Mouse (Mus musculus): ENCODE measurements at regions not wholly inside any gene's neighbourhood (a gene's known extent, or its start where the extent isn't known, plus 50 kb on each side); places are given as distances from the start of the nearest gene placed in this dataset.
A peak's percentile ranks its signal among the peaks of the same experiment; 100 is the strongest.

DNA sequence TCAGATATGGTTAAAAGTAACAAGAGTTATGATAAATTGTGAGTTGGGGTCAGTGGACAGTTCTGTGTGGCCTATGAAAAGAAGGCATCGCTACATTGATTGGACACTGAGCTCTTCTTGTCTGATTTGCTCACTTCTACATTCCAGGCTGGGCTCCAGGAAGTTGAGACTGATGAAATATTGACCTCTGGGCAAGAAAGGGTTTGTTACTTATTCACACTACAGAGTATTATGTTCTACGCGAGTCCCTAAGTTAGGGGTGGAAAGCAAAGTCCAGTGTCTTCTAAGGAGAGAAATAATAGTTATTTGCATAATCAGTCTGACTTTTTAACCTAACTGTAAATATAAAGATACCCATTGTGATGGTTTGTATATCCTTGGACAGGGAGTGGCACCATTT lies 397.0 kb upstream of the Ubash3b start:
- H3K4me2 ChIP-seq (replicated peaks): no peak overlapping the region
- no peaks in the 10 kb centered on the region for H3K36me3 ChIP-seq (replicated peaks; ENCODE audit: control insufficient read depth, insufficient read depth)
- 96% methylated on average over 3 of the region's 3 CpGs for WGBS
- no peak overlapping the region for H3K27ac ChIP-seq
- no peak overlapping the region for H3K9ac ChIP-seq
- H3K9me3 ChIP-seq (ENCODE audit: control insufficient read depth, low read length): no peaks in the 10 kb centered on the region
- DNase-seq (ENCODE audit: low spot score) (no peak), ATAC-seq (ENCODE audit: low FRiP score) (no peak)
- H3K4me1 ChIP-seq (replicated peaks; ENCODE audit: control insufficient read depth, insufficient read depth, low read length): 0 out of 2 replicates have a peak, but pooled peaks cover 3% of the 10 kb centered on the region
- H3K4me3 ChIP-seq (replicated peaks; ENCODE audit: low read length): no peak overlapping the region
- no peaks in the 10 kb centered on the region for H3K27me3 ChIP-seq (ENCODE audit: control insufficient read depth, insufficient read depth, low read length)

DNA sequence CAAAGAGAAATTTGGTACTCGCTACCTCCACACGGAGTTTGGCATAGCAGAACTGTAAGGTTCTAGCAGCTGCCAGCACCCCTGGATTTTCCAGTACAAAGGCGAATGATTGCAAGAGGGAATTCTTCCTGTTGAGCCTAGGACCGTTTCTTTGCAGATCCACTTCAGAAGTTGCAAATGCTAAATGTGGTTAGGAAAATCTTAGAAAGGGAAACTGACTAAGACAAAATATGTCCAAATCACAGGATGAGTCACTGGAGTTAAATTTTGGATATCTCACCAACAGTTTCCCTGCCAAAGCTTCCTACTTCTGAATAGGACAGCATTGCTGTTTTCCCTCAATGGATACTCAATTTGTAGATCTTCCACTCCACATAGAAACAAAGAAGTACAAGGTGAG lies 395.4 kb upstream of the Ubash3b start:
- ATAC-seq (ENCODE audit: low FRiP score) (no peak), DNase-seq (ENCODE audit: low spot score) (no peak)
- Histone ChIP-seq H3K4me2 (replicated peaks) (no peak overlapping the region), H3K27me3 (ENCODE audit: control insufficient read depth, insufficient read depth, low read length) (no peaks in the 10 kb centered on the region), H3K27ac (no peak overlapping the region), H3K36me3 (replicated peaks; ENCODE audit: control insufficient read depth, insufficient read depth) (no peaks in the 10 kb centered on the region), H3K4me1 (replicated peaks; ENCODE audit: control insufficient read depth, insufficient read depth, low read length) (0 out of 2 replicates have a peak, but pooled peaks cover 3% of the 10 kb centered on the region), H3K9ac (no peak overlapping the region), H3K9me3 (ENCODE audit: control insufficient read depth, low read length) (no peaks in the 10 kb centered on the region), H3K4me3 (replicated peaks; ENCODE audit: low read length) (no peak overlapping the region)
- 95% methylated on average over 4 of the region's 4 CpGs for WGBS

DNA sequence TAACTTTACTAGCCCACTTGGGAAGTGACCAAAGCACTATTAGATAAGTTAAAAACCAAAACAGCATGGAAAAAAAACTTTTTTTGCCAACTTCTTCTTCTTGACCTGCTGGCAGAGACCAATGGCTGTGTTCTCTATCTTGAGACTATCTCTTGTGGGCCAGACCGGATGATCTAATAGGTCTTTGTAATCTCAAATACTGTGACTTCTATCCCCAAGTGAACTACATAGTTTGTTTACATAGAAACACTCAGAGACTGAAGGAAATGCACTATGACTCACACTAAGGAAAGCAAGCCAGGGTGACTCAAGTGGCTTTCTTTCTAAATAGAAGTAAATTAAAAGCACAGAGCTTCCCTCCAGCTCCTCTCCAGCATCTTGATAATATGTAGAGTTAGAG lies 384.3 kb upstream of the Ubash3b start:
- Histone ChIP-seq H3K27me3 (ENCODE audit: control insufficient read depth, insufficient read depth, low read length) (no peaks in the 10 kb centered on the region), H3K36me3 (replicated peaks; ENCODE audit: control insufficient read depth, insufficient read depth) (no peaks in the 10 kb centered on the region), H3K4me3 (replicated peaks; ENCODE audit: low read length) (no peak overlapping the region), H3K27ac (no peak overlapping the region), H3K4me2 (replicated peaks) (no peak overlapping the region), H3K9ac (no peak overlapping the region), H3K4me1 (replicated peaks; ENCODE audit: control insufficient read depth, insufficient read depth, low read length) (peaks cover 7% of the 10 kb centered on the region; the same call in 1 of the 2 replicates), H3K9me3 (ENCODE audit: control insufficient read depth, low read length) (no peaks in the 10 kb centered on the region)
- DNase-seq (ENCODE audit: low spot score) (no peak), ATAC-seq (ENCODE audit: low FRiP score) (no peak)
- 76% methylated on average over 1 of the region's 1 CpGs for WGBS

DNA sequence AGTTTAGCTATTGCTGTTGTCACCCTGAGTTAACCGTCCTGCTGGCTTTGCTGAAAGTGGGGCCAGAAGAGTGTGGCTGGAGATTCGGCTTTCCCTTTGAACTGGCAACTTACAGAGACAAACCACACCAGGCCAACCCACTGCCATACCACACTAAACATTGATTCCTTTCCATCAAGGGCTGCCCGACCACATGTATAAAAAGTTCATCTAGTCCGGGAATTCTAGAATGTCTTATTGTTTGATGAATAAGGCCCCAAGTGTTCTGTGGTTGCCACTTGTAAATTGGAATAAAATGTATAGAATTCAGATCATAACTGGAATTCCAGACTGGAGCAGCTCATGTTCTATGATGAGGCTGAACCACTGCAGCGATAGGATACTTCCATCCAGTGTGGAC lies 381.0 kb upstream of the Ubash3b start:
- WGBS: 86% methylated on average over 5 of the region's 5 CpGs
- no peaks in the 10 kb centered on the region for H3K9me3 ChIP-seq (ENCODE audit: control insufficient read depth, low read length)
- H3K4me2 ChIP-seq (replicated peaks): no peak overlapping the region
- no peak overlapping the region for H3K27ac ChIP-seq
- ATAC-seq (ENCODE audit: low FRiP score) (no peak), DNase-seq (ENCODE audit: low spot score) (no peak)
- H3K4me1 ChIP-seq (replicated peaks; ENCODE audit: control insufficient read depth, insufficient read depth, low read length): peaks cover 7% of the 10 kb centered on the region; the same call in 1 of the 2 replicates
- H3K36me3 ChIP-seq (replicated peaks; ENCODE audit: control insufficient read depth, insufficient read depth): no peaks in the 10 kb centered on the region
- H3K27me3 ChIP-seq (ENCODE audit: control insufficient read depth, insufficient read depth, low read length): no peaks in the 10 kb centered on the region
- no peak overlapping the region for H3K9ac ChIP-seq
- H3K4me3 ChIP-seq (replicated peaks; ENCODE audit: low read length): no peak overlapping the region

DNA sequence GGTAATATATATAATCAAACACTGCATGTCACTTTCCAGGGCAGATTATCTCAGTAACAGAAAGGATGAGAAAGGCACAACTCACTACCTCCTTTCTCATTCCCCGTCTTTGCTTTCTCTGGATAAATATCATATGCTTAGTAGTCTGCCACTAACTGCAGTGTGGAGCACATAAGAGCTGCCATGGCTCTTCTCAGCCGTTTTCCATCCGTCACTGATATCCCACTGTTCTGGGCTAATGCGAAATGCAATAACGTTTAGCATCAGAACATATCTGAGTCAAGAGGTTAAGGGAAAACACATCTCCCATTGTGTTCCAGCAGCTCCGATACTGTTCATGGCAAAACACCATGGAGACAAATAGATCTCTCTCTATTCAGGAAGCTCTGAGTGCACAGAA lies 379.8 kb upstream of the Ubash3b start:
- DNase-seq (ENCODE audit: low spot score): no peak
- no peak for ATAC-seq (ENCODE audit: low FRiP score)
- Histone ChIP-seq H3K27me3 (ENCODE audit: control insufficient read depth, insufficient read depth, low read length) (no peaks in the 10 kb centered on the region), H3K36me3 (replicated peaks; ENCODE audit: control insufficient read depth, insufficient read depth) (no peaks in the 10 kb centered on the region), H3K27ac (peak overlapping the region; percentile 55), H3K9me3 (ENCODE audit: control insufficient read depth, low read length) (no peaks in the 10 kb centered on the region), H3K4me1 (replicated peaks; ENCODE audit: control insufficient read depth, insufficient read depth, low read length) (peaks cover 7% of the 10 kb centered on the region; the same call in 1 of the 2 replicates), H3K9ac (peak overlapping the region; percentile 36; the same call in 1 of the 2 replicates), H3K4me2 (replicated peaks) (no peak overlapping the region), H3K4me3 (replicated peaks; ENCODE audit: low read length) (no peak overlapping the region)
- WGBS: 46% methylated on average over 6 of the region's 6 CpGs

DNA sequence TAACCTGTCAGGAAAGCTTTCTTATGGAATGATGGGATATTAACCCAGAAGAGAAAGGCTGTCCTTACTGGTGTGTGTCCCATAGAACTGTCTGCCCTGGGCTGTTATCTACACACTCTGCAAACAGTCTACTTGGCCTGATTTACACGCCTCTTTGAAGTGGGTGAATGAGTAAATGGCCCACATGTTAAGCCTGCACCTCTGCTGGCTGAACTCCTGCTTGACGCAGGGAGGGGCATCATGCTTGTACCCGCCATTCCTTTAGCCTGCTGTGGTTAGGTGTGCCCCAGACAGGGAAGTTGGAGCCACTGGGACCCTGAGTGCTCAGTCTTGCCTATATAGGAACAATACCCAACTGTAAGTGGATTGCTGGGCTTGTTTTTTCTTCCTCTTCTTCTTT lies 371.3 kb upstream of the Ubash3b start:
- no peak overlapping the region for H3K4me2 ChIP-seq (replicated peaks)
- H3K4me1 ChIP-seq (replicated peaks; ENCODE audit: control insufficient read depth, insufficient read depth, low read length): peaks cover 6% of the 10 kb centered on the region; the same call in 1 of the 2 replicates
- H3K4me3 ChIP-seq (replicated peaks; ENCODE audit: low read length): no peak overlapping the region
- H3K9ac ChIP-seq: no peak overlapping the region
- WGBS: 81% methylated on average over 3 of the region's 3 CpGs
- no peaks in the 10 kb centered on the region for H3K36me3 ChIP-seq (replicated peaks; ENCODE audit: control insufficient read depth, insufficient read depth)
- no peak for ATAC-seq (ENCODE audit: low FRiP score)
- DNase-seq (ENCODE audit: low spot score): no peak
- no peaks in the 10 kb centered on the region for H3K27me3 ChIP-seq (ENCODE audit: control insufficient read depth, insufficient read depth, low read length)
- no peaks in the 10 kb centered on the region for H3K9me3 ChIP-seq (ENCODE audit: control insufficient read depth, low read length)
- H3K27ac ChIP-seq: no peak overlapping the region

DNA sequence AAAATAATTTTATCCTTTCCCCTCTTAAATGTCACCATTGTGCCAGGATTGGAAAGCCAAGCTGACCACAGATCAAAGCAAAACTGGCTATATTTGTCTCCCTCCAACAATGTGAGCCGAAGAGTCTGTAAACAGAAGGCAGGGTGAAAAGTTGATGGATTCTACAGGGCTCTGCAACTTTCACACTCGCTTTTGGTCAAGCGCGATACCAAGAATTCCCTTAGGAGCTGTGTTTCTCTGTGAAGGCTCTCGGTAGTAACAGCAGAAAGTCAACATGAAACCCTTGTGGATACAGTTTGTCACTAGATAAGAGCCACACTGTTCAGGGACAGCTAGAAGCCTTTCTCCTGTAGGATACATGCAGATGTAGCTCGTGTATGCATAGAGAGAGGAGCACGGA lies 370.8 kb upstream of the Ubash3b start:
- peaks cover 8% of the 10 kb centered on the region; the same call in 1 of the 2 replicates for H3K4me1 ChIP-seq (replicated peaks; ENCODE audit: control insufficient read depth, insufficient read depth, low read length)
- H3K9me3 ChIP-seq (ENCODE audit: control insufficient read depth, low read length): no peaks in the 10 kb centered on the region

DNA sequence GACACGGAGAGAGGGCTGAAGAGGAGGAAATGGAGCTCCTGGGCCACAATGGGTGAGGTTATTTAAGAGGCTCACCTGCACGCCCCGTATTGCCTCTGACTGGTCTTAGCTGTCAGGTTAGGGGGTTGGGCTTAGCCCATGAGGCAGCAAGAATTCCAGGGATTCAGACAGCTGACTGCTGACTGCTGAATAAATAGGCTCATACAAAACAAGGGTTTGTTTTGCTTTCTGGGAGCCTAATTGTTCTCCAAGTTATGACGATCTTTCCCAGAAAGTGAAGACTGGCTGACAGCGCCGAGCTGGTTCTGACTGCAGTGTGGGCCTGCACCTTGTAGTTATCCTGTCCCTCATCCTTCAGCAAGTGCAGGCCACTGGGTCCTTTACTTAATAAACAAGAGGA lies 370.1 kb upstream of the Ubash3b start:
- Histone ChIP-seq H3K4me3 (replicated peaks; ENCODE audit: low read length) (no peak overlapping the region), H3K4me2 (replicated peaks) (no peak overlapping the region), H3K9me3 (ENCODE audit: control insufficient read depth, low read length) (no peaks in the 10 kb centered on the region), H3K27me3 (ENCODE audit: control insufficient read depth, insufficient read depth, low read length) (no peaks in the 10 kb centered on the region), H3K9ac (no peak overlapping the region), H3K27ac (0 out of 2 replicates have a peak overlapping the region, but pooled peaks have one; percentile 38), H3K4me1 (replicated peaks; ENCODE audit: control insufficient read depth, insufficient read depth, low read length) (peaks cover 15% of the 10 kb centered on the region), H3K36me3 (replicated peaks; ENCODE audit: control insufficient read depth, insufficient read depth) (no peaks in the 10 kb centered on the region)
- WGBS: 75% methylated on average over 6 of the region's 6 CpGs
- DNase-seq (ENCODE audit: low spot score): no peak
- ATAC-seq (ENCODE audit: low FRiP score): no peak

More for the DNA sequence above, 370.8 kb upstream of the Ubash3b start:
- ATAC-seq (ENCODE audit: low FRiP score): no peak
- Histone ChIP-seq H3K27ac (no peak overlapping the region), H3K27me3 (ENCODE audit: control insufficient read depth, insufficient read depth, low read length) (no peaks in the 10 kb centered on the region), H3K4me2 (replicated peaks) (no peak overlapping the region), H3K9ac (no peak overlapping the region), H3K4me3 (replicated peaks; ENCODE audit: low read length) (no peak overlapping the region), H3K36me3 (replicated peaks; ENCODE audit: control insufficient read depth, insufficient read depth) (no peaks in the 10 kb centered on the region)
- WGBS: 77% methylated on average over 7 of the region's 7 CpGs
- DNase-seq (ENCODE audit: low spot score): no peak

DNA sequence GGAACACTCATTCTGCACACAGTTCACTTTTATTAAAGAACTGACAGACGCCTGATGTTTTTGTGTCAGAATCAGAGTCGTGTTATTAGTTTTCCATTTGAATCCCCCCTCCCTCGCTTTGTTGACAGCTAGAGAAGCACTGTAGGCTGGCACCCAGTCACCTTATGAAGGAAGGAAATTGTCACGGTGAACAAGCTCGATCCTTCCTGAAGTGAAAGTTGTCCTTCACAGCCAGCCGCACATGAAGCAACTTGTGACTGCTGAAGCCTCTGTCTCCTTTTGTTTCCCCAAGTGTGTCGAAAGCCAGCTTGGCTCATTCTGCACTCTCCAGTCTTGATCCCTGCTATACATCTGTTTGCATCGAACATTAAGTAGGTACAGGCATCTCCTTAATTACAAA lies 364.6 kb upstream of the Ubash3b start:
- H3K27me3 ChIP-seq (ENCODE audit: control insufficient read depth, insufficient read depth, low read length): no peaks in the 10 kb centered on the region
- no peak for DNase-seq (ENCODE audit: low spot score)
- peaks cover 5% of the 10 kb centered on the region; the same call in 1 of the 2 replicates for H3K36me3 ChIP-seq (replicated peaks; ENCODE audit: control insufficient read depth, insufficient read depth)
- no peak overlapping the region for H3K4me3 ChIP-seq (replicated peaks; ENCODE audit: low read length)
- H3K4me2 ChIP-seq (replicated peaks): no peak overlapping the region
- WGBS: 39% methylated on average over 8 of the region's 8 CpGs
- peak overlapping the region; percentile 85 for H3K27ac ChIP-seq
- no peak overlapping the region for H3K9ac ChIP-seq
- no peak for ATAC-seq (ENCODE audit: low FRiP score)
- no peaks in the 10 kb centered on the region for H3K9me3 ChIP-seq (ENCODE audit: control insufficient read depth, low read length)
- peaks cover 35% of the 10 kb centered on the region for H3K4me1 ChIP-seq (replicated peaks; ENCODE audit: control insufficient read depth, insufficient read depth, low read length)

DNA sequence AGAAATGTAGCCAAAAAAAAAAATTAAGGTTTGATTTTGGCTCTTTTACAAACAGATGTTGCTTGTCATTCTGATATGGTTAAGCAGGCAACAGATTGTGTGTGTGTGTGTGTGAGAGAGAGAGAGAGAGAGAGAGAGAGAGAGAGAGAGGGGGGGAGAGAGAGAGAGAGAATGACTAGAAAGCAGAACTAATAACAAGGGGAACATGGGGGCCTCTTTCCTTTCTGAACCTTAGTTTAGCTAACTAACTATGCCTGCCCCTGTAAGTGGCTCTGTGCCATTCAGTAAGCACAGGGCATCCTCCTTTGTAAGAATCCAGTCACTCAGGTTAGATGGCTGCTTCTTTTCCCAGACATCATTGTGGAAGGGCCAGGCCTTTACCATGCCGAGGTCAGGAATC lies 364.0 kb upstream of the Ubash3b start:
- WGBS: 46% methylated on average over 1 of the region's 1 CpGs
- H3K27ac ChIP-seq: peak overlapping the region; percentile 85
- H3K4me2 ChIP-seq (replicated peaks): no peak overlapping the region
- H3K4me1 ChIP-seq (replicated peaks; ENCODE audit: control insufficient read depth, insufficient read depth, low read length): peaks cover 35% of the 10 kb centered on the region
- no peaks in the 10 kb centered on the region for H3K27me3 ChIP-seq (ENCODE audit: control insufficient read depth, insufficient read depth, low read length)
- no peak overlapping the region for H3K4me3 ChIP-seq (replicated peaks; ENCODE audit: low read length)
- H3K9ac ChIP-seq: no peak overlapping the region
- no peaks in the 10 kb centered on the region for H3K9me3 ChIP-seq (ENCODE audit: control insufficient read depth, low read length)
- DNase-seq (ENCODE audit: low spot score) (no peak), ATAC-seq (ENCODE audit: low FRiP score) (no peak)
- peaks cover 5% of the 10 kb centered on the region; the same call in 1 of the 2 replicates for H3K36me3 ChIP-seq (replicated peaks; ENCODE audit: control insufficient read depth, insufficient read depth)
